Mouse (Mus musculus): ENCODE data around the gene Fastkd5.
"Not testable (repeated sequence)": the region's sequence is repeated elsewhere in the genome, so short reads cannot be mapped to it uniquely, and the experiment has no call there.

The Fastkd5 gene

DNA sequence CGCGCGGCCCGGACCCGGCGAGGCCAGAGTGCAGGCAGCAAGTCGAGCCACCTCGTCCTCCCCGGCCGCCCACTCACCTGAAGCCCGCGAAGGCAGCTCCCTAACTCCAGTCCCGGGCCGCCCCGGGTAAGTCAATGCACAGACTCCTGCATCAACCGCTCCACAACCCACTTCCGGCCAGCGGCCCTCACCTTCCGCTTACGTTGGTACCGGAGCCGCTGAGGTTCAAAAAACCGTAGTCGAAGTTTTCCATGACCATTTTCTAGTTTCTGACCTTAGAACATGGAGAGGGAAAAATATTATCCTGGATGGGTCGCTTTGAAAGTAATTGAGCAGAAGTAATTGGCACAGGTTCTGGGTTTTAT is at the start of gene Fastkd5, which contains the start of gene Ubox5:
TSS of gene Fastkd5 (minus strand) at position 189 of the 365 bp plus-strand sequence.
TSS of gene Ubox5 (minus strand) at position 200 of the 365 bp plus-strand sequence.
- peak; percentile 89 for DNase-seq (ENCODE audit: extremely low spot score)

DNA sequence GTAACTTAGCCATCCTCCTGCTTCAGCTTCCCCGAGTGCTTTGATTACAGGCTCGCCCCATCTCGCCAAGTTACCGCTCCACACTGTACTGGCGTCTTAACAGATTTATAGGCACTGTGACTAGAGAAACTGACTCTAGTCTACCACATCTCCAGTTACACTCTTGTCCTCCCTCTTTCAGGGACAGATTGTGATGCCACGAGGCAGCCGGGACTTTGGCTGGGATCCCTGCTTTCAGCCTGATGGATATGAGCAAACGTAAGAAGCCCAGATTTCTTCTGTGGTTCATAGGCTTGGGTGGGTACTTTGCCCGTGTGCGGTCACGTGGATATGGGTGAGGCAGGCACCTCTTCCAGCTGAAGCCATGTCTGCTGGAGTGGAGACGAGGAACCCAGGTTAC is 49.3 kb upstream of the Fastkd5 start:
- no peak for DNase-seq (ENCODE audit: extremely low spot score)

DNA sequence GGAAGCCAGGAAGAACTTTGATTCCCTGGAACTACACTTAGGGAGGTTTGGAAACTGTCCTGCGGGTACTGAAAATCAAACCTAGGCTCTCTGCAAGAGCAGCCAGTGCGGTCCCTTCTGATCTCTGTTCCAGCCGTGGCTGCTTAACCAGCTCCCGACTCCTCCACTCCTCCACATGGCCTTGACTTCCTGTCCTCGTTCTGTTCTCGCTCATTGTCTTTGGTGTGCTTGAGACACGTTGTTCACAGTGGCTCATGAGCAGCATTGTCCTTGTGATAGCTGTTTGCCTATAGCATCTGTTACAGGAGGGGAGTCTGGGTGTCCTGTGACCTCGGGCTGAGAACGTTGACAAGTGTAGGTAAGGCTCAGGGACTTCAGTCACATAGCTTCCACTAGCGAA is 47.4 kb upstream of the Fastkd5 start:
- no peak for DNase-seq (ENCODE audit: extremely low spot score)

DNA sequence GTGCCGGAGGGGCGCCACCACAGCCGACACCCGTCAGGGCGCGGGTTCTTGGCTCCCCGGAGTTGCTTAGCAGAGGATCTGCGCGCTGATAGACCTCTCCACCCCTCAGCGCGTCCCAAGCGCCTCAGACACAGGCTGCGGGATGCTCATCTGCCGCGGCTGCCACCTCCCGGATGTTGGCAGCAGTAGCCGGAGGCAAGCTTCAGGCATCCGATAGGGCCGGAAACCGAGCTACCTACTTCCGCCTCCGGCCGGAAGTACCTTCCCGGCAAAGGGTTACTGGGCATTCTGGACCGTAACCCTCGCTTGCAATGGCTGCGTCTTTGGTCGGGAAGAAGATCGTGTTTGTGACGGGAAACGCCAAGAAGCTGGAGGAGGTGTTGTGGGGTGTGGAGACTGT is 37.7 kb upstream of the Fastkd5 start, which contains the start of gene Itpa:
TSS of gene Itpa (plus strand) at position 52 of the 400 bp plus-strand sequence.
- DNase-seq (ENCODE audit: extremely low spot score) = peak; percentile 86

DNA sequence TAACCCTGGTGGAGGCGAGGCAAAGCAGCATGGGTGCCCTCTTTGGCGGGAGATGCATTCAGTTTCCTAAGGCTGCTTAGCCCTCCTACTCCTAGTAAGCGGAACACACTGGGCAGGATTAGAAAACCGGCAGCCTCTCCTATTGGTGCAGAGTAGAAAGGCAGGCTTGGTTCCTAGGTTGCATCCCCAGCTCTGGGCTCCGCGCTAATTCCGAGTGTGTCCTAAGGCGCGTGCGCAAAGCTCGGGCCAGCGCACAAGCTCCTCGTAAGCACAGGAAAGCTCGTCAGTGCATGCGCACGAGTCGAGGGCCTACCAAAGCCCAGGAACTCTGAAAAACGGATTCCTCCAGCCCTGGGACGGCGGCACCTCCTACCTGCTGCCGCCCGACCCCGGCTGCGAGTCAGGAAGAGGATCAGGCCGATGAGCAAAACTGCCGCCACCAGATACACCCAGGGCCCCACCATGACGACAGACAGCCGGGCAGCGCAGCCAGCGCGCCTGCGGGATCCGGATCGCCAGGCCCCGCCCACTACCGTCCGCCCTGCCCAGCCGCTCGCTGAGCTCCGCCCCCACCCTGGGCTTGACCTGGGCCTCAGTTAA is 34.4 kb upstream of the Fastkd5 start, which contains the start of gene Ddrgk1:
TSS of gene Ddrgk1 (minus strand) at position 558 of the 600 bp plus-strand sequence.
- peak; percentile 93 for DNase-seq (ENCODE audit: extremely low spot score)

- no peak for DNase-seq (ENCODE audit: extremely low spot score)
Observed at GRCm38 (mm10) chr2:130663342-130663741, 33.5 kb upstream of the Fastkd5 start.

GRCm38 (mm10) chr2:130658530-130658929 is 28.7 kb upstream of the Fastkd5 start:
- DNase-seq (ENCODE audit: extremely low spot score) = no peak

GRCm38 (mm10) chr2:130657541-130657940 is 27.7 kb upstream of the Fastkd5 start:
- DNase-seq (ENCODE audit: extremely low spot score) = no peak

- DNase-seq (ENCODE audit: extremely low spot score) = no peak
Observed at GRCm38 (mm10) chr2:130656536-130656935, 26.7 kb upstream of the Fastkd5 start.

- no peak for DNase-seq (ENCODE audit: extremely low spot score)
Observed at GRCm38 (mm10) chr2:130655660-130656339, 26.0 kb upstream of the Fastkd5 start.

GRCm38 (mm10) chr2:130653760-130654159 is 23.9 kb upstream of the Fastkd5 start:
- no peak for DNase-seq (ENCODE audit: extremely low spot score)

DNA sequence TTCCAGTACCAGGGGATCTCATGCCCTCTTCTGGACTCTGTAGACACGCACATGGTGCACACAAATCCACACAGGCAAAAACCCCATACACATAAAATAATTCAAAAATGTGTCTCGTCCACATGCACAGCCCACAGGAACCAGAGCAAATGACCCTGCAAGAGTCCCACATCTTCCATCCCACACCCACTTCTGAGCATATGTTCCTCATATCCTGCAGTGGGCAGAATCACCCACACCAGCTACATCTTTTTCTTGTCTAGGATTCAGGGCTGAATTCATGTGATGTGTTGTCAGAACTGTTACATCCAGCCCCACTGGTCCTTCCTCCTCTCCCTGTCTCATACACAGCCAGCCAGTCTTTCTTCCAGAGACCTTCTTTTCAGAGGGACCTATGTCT is 23.5 kb upstream of the Fastkd5 start:
- DNase-seq (ENCODE audit: extremely low spot score) = no peak

GRCm38 (mm10) chr2:130649028-130649427 is 19.2 kb upstream of the Fastkd5 start:
- not testable (repeated sequence) for DNase-seq (ENCODE audit: extremely low spot score)

DNA sequence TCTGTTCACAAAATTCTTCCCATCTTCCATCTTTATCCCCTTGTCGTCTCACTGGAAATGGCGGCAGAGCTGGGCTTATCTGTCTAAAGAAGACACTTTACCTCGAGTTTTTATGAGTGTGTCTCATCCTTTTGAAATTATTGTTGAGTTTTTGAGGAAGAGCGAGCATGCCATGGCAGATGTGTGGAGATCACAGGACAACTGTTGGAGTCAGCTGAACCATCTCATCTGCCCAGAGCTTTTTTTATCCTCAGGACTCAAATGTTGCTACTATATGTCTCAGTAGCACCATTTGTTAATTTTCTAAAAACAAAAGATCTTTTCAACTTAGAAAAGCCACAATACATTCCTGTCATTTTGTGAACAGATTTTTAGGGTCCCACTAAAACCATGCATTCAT is 15.4 kb upstream of the Fastkd5 start:
- no peak for DNase-seq (ENCODE audit: extremely low spot score)

DNA sequence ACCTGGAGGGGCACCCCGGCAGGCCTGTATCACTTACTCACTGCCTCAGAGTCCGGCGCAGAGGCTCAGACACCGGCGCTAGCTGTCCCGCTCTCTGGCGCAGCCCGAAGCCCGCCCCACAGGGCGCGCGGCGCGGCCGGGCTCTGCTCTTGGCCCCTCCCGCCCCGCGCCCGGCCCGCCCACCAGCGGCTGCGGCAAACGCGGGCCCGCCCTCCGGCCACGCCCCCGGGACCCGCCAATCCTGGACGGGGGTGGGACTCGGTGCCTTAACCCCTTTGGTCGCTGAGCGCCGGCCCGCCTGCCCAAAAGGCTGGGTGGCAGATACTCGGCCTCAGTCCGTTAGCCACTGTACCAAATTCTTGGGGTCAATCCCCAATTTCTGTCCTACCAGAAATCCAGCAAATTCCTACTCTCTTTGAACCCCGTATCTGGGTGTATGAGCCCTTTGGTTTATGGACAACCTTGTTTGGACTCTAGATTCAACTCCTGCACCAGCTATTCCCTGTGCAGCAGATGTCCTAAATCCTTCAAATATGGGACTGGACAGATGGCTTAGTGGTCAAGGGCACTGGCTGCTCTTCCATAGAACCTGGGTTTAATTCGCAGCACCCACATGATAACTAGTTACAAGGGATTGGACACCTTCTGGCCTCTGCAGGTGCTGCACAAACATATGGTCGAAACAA is 13.0 kb upstream of the Fastkd5 start, which contains the start of gene Lzts3:
TSS of gene Lzts3 (minus strand) at position 120 of the 686 bp plus-strand sequence.
- DNase-seq (ENCODE audit: extremely low spot score) = peak; percentile 93

- no peak for DNase-seq (ENCODE audit: extremely low spot score)
Observed at GRCm38 (mm10) chr2:130642197-130642660, 12.4 kb upstream of the Fastkd5 start.

DNA sequence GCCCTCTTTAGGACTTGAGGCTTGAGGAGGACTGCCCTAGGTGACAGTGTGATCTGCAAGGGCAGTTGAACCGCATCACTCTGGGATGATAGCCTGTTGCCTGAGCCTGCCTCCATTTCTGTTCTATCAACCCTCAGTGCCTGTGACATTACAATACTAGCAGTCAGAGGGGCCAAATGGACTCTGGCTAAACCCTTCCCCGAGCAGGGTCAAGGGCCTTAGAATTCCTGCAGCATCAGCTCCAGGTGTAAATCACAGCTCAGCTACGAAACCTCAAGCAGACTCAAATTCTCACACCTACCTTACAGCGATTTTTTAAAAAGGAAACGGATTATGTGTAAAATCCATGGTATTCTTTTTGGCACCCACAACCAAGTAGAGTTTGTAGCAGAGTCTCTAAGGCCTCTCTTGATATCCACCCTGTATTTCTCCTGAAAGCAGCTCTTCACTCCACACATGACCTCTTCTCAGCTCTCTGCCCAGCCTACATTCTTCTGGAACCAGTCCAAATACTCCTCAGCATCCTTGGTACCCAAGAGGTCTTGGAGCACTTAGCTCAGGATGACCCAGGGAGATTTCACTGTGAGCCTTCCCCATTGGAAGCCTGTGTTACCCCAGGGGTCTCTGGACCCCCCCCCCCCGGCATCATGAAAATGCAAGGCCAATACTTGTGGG is 11.7 kb upstream of the Fastkd5 start:
- DNase-seq (ENCODE audit: extremely low spot score) = no peak

DNA sequence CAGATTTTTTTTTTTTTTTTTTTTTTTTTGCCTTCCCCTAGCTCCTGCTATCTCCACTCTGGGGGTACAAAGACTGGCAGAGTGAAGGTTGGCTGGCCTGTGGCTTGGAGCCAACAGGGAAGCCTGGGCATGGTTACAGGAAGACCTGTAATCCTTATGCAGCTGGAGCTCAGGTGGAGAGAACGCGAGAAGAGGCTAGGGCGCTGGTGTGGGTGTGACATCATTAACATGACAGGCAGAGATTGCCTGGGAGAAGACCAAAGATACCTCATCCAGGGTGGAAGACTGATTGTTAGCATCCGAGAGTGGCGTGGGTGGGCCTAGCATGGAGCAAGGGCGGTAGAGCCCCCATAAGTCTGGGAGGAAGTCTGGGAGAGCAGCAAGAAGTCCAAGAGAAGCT is 9.4 kb upstream of the Fastkd5 start:
- DNase-seq (ENCODE audit: extremely low spot score) = no peak

DNA sequence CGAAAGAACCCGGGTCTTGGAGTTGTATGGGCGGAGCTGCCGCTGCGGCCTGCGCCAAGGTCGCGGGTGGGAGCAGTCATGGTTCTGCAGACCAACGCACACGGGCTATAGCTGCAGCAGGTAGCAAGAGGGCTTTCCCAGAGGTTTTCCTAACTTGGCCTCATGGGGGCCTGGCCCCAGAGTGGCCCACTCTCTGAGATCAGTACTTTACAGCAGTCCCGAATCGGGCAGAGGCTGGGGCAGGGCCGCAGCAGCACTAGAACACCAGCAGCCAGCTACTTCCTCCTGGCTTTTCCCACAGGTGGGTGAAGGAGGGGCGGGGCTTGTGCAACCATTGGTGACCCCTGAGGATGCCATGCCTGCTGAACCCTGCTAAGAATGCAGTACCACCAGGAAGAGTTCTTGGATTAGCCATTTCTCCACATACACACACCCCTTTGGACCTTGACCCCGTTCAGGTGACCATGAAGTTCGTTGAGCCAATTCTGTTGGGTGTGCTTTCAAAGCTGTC is 8.3 kb upstream of the Fastkd5 start:
- no peak for DNase-seq (ENCODE audit: extremely low spot score)

GRCm38 (mm10) chr2:130635847-130636246 is 6.0 kb upstream of the Fastkd5 start:
- peak; percentile 19 for DNase-seq (ENCODE audit: extremely low spot score)

GRCm38 (mm10) chr2:130634739-130635411 is 5.0 kb upstream of the Fastkd5 start:
- DNase-seq (ENCODE audit: extremely low spot score) = peak; percentile 62

Data from embryo, embryonic 9.5 days (tissue).